8 mouse cellular contexts compared by ENCODE assay signal in genomic region chr17:5189551-5190351, GRCm38 (mm10).
DNase-seq lines count a peak whose midpoint lies in the region; ATAC-seq and TF ChIP-seq lines count a peak whose summit lies in the region.

No protein-coding gene starts in this region.

- peak overlapping the region; percentile 52; the same call in 1 of the 2 replicates for H3K4me2 ChIP-seq in CH12.LX (ENCODE audit: insufficient read depth, low read depth, poor library complexity, severe bottlenecking)
- H3K4me2 ChIP-seq in forebrain, embryonic 12.5 days, result peak overlapping the region; percentile 74
- H3K4me2 ChIP-seq in liver, postnatal 0 days (ENCODE audit: low read depth, low read length), result peak overlapping the region; percentile 86
- peak overlapping the region; percentile 81 for H3K4me2 ChIP-seq in neural tube, embryonic 14.5 days (ENCODE audit: low read depth, low read length)

- TF ChIP-seq EP300 in CH12.LX (IDR thresholded peaks at IDR 0.05; ENCODE audit: low read length), result no peak
- peak; percentile 21; the same call in 1 of the 2 replicates for TF ChIP-seq EP300 in liver, postnatal 0 days (IDR thresholded peaks at IDR 0.05; ENCODE audit: low read depth)

- dilution Hi-C loops in CH12.LX (cut with MboI; ENCODE audit: extremely low pct_ligation_motif_present, extremely low pct_unique_long_range_greater_than_20kb, low sequenced_read_pairs), result no loop called here

- intact Hi-C loops in heart, postnatal 10 days (cut with DNase I), result loop anchor here (2.0 to 10.0 kb wide), 4 partner anchors 132 to 405 kb away; no protein-coding TSS in a partner anchor

- peak; percentile 96 for ATAC-seq in forebrain, embryonic 12.5 days (ENCODE audit: low FRiP score)
- peak; percentile 97 for ATAC-seq in liver, postnatal 0 days
- ATAC-seq in neural tube, embryonic 14.5 days (ENCODE audit: low read depth), result peak; percentile 95

- peak overlapping the region; percentile 83 for H3K27ac ChIP-seq in CH12.LX (ENCODE audit: insufficient read depth, low read depth)
- H3K27ac ChIP-seq in forebrain, embryonic 12.5 days, result peak overlapping the region; percentile 97
- peak overlapping the region; percentile 100 for H3K27ac ChIP-seq in liver, postnatal 0 days (ENCODE audit: low read depth)
- H3K27ac ChIP-seq in neural tube, embryonic 14.5 days (ENCODE audit: low read depth, low read length), result peak overlapping the region; percentile 89

- H3K4me3 ChIP-seq in CH12.LX (replicated peaks in 1 of 3; ENCODE audit: low read depth in 2 of 3, low read length in 2 of 3, poor library complexity in 1 of 3), result peak overlapping the region; percentile 61 to 68 (median 66)
- H3K4me3 ChIP-seq in forebrain, embryonic 12.5 days (replicated peaks), result peak overlapping the region; percentile 54
- H3K4me3 ChIP-seq in liver, postnatal 0 days (ENCODE audit: low read depth, low read length), result peak overlapping the region; percentile 74
- peak overlapping the region; percentile 51 for H3K4me3 ChIP-seq in neural tube, embryonic 14.5 days (ENCODE audit: low read depth, low read length)

- in situ Hi-C loops in CH12.LX (cut with MboI; ENCODE audit: low pct_ligation_motif_present, low pct_unique_long_range_greater_than_20kb, low sequenced_read_pairs), result no loop called here

- H3K79me2 ChIP-seq in CH12.LX (replicated peaks; ENCODE audit: control insufficient read depth, extremely low read depth, insufficient read depth, poor library complexity, severe bottlenecking), result no peaks in the 10 kb centered on the region

- peak; percentile 87 for DNase-seq in CH12.LX (ENCODE audit: extremely low read depth)
- DNase-seq in c-Kit-positive CD71-positive TER-119-negative erythroid progenitor cells, embryonic 14.5 days (ENCODE audit: low read depth), result peak; percentile 80
- DNase-seq in heart, postnatal 10 days, result peak; percentile 96 to 99
- peak; percentile 64 for DNase-seq in large intestine, adult 2 months (ENCODE audit: low read depth, low spot score)
- peak; percentile 95 for DNase-seq in liver, postnatal 0 days
- peak; percentile 93 for DNase-seq in testis, postnatal 10 days (ENCODE audit: low spot score)

- TF ChIP-seq POLR2A in CH12.LX (IDR thresholded peaks at IDR 0.05; ENCODE audit: low read depth, low read length), result peak; percentile 88

- peak overlapping the region; percentile 92 for H3K9ac ChIP-seq in CH12.LX (ENCODE audit: insufficient read depth, low read depth)
- peak overlapping the region; percentile 67 for H3K9ac ChIP-seq in forebrain, embryonic 12.5 days
- peak overlapping the region; percentile 94 for H3K9ac ChIP-seq in liver, postnatal 0 days (replicated peaks)
- peak overlapping the region; percentile 68 for H3K9ac ChIP-seq in neural tube, embryonic 14.5 days (replicated peaks; ENCODE audit: low read depth, low read length)

- H3K9me3 ChIP-seq in CH12.LX (replicated peaks; ENCODE audit: low read length), result no peaks in the 10 kb centered on the region
- no peaks in the 10 kb centered on the region for H3K9me3 ChIP-seq in forebrain, embryonic 12.5 days
- H3K9me3 ChIP-seq in liver, postnatal 0 days (ENCODE audit: low read length), result no peaks in the 10 kb centered on the region
- H3K9me3 ChIP-seq in neural tube, embryonic 14.5 days (ENCODE audit: control insufficient read depth, low read length), result no peaks in the 10 kb centered on the region

- 1% methylated on average over 40 of the region's 40 CpGs for WGBS in forebrain, embryonic 12.5 days
- WGBS in large intestine, adult 2 months, result 2% methylated on average over 40 of the region's 40 CpGs
- WGBS in liver, postnatal 0 days (ENCODE audit: insufficient replicate concordance), result 4% methylated on average over 40 of the region's 40 CpGs
- under 1% methylated on average over 40 of the region's 40 CpGs for WGBS in neural tube, embryonic 14.5 days

- no peak for TF ChIP-seq RAD21 in CH12.LX (IDR thresholded peaks at IDR 0.05; ENCODE audit: low read depth, low read length)

- H3K4me1 ChIP-seq in CH12.LX (ENCODE audit: control insufficient read depth in 1 of 2, insufficient read depth in 2 of 2), result peaks cover 27 to 80% of the 10 kb centered on the region in 2 experiments
- H3K4me1 ChIP-seq in forebrain, embryonic 12.5 days, result peaks cover 38% of the 10 kb centered on the region
- peaks cover 24% of the 10 kb centered on the region for H3K4me1 ChIP-seq in liver, postnatal 0 days (ENCODE audit: insufficient read depth)
- peaks cover 9% of the 10 kb centered on the region; the same call in 1 of the 2 replicates for H3K4me1 ChIP-seq in neural tube, embryonic 14.5 days (ENCODE audit: control insufficient read depth, insufficient read depth, low read length)

- no peaks in the 10 kb centered on the region for H3K27me3 ChIP-seq in CH12.LX (replicated peaks)
- no peaks in the 10 kb centered on the region for H3K27me3 ChIP-seq in forebrain, embryonic 12.5 days
- H3K27me3 ChIP-seq in liver, postnatal 0 days (ENCODE audit: insufficient read depth, low read length), result no peaks in the 10 kb centered on the region
- no peaks in the 10 kb centered on the region for H3K27me3 ChIP-seq in neural tube, embryonic 14.5 days (ENCODE audit: control insufficient read depth, insufficient read depth, low read length)

- H3K36me3 ChIP-seq in CH12.LX (replicated peaks in 1 of 2; ENCODE audit: control insufficient read depth in 1 of 2, insufficient read depth in 1 of 2, low read length in 1 of 2), result no peaks in the 10 kb centered on the region
- no peaks in the 10 kb centered on the region for H3K36me3 ChIP-seq in forebrain, embryonic 12.5 days (replicated peaks)
- H3K36me3 ChIP-seq in liver, postnatal 0 days (replicated peaks; ENCODE audit: insufficient read depth, low read length), result no peaks in the 10 kb centered on the region
- H3K36me3 ChIP-seq in neural tube, embryonic 14.5 days (ENCODE audit: control insufficient read depth, insufficient read depth, low read length), result no peaks in the 10 kb centered on the region

- no peak for TF ChIP-seq CTCF in CH12.LX (conservative IDR thresholded peaks at IDR 0.05 in 1 of 2, IDR thresholded peaks at IDR 0.05 in 1 of 2; ENCODE audit: low read depth in 2 of 2, low read length in 2 of 2)
- peak; percentile 63 for TF ChIP-seq CTCF in liver, postnatal 0 days (IDR thresholded peaks at IDR 0.05; ENCODE audit: low read depth)

TF ChIP-seq in CH12.LX, 34 proteins besides CTCF, POLR2A, EP300 and RAD21:
- no peak for TF ChIP-seq ZKSCAN1 (IDR thresholded peaks at IDR 0.05; ENCODE audit: borderline replicate concordance, low read depth, low read length)
- peak; percentile 52 for TF ChIP-seq MAZ (IDR thresholded peaks at IDR 0.05; ENCODE audit: low read depth, low read length)
- peak; percentile 86; the same call in 1 of the 2 replicates for TF ChIP-seq POLR2AphosphoS2 (IDR thresholded peaks at IDR 0.05; ENCODE audit: low read depth, low read length)
- peak; percentile 91 for TF ChIP-seq NELFE (IDR thresholded peaks at IDR 0.05; ENCODE audit: low read depth, low read length)
- TF ChIP-seq SIN3A (IDR thresholded peaks at IDR 0.05; ENCODE audit: low read length), result peak; percentile 82
- no peak for TF ChIP-seq MXI1 (IDR thresholded peaks at IDR 0.05; ENCODE audit: low read depth, low read length)
- no peak for TF ChIP-seq ZNF384 (IDR thresholded peaks at IDR 0.05; ENCODE audit: low read depth, low read length)
- no peak for TF ChIP-seq MYC (IDR thresholded peaks at IDR 0.05; ENCODE audit: low read depth, low read length)
- TF ChIP-seq NRF1 (IDR thresholded peaks at IDR 0.05; ENCODE audit: low read depth, low read length), result peak; percentile 93
- no peak for TF ChIP-seq PAX5 (IDR thresholded peaks at IDR 0.05; ENCODE audit: low read length)
- TF ChIP-seq MAFK (IDR thresholded peaks at IDR 0.05; ENCODE audit: insufficient replicate concordance, low read length), result peak; percentile 71; the same call in 1 of the 2 replicates
- no peak for TF ChIP-seq MAX (IDR thresholded peaks at IDR 0.05; ENCODE audit: low read length)
- 0 out of 2 replicates have a peak, but pooled peaks have one; percentile 11 for TF ChIP-seq UBTF (IDR thresholded peaks at IDR 0.05; ENCODE audit: low read depth, low read length)
- TF ChIP-seq USF2 (conservative IDR thresholded peaks at IDR 0.05; ENCODE audit: low read depth, low read length), result no peak
- peak; percentile 53; the same call in 1 of the 2 replicates for TF ChIP-seq MEF2A (IDR thresholded peaks at IDR 0.05; ENCODE audit: borderline replicate concordance, low read depth, low read length)
- no peak for TF ChIP-seq E2F4 (IDR thresholded peaks at IDR 0.05; ENCODE audit: insufficient replicate concordance, low read depth, low read length)
- peak; percentile 69 for TF ChIP-seq ELF1 (IDR thresholded peaks at IDR 0.05; ENCODE audit: low read depth, low read length)
- TF ChIP-seq JUN (IDR thresholded peaks at IDR 0.05; ENCODE audit: insufficient read depth, low read depth, low read length), result no peak
- TF ChIP-seq ZMIZ1 (IDR thresholded peaks at IDR 0.05; ENCODE audit: low read depth, low read length), result peak; percentile 79
- peak; percentile 72 for TF ChIP-seq HCFC1 (IDR thresholded peaks at IDR 0.05; ENCODE audit: low read depth, low read length)
- TF ChIP-seq CHD2 (IDR thresholded peaks at IDR 0.05; ENCODE audit: low read length), result peak; percentile 52; the same call in 1 of the 2 replicates
- TF ChIP-seq TBP (conservative IDR thresholded peaks at IDR 0.05; ENCODE audit: low read depth, low read length), result no peak; the same call in 1 of the 2 replicates
- TF ChIP-seq JUND (conservative IDR thresholded peaks at IDR 0.05; ENCODE audit: low read depth, low read length), result no peak
- peak; percentile 91 for TF ChIP-seq TCF12 (IDR thresholded peaks at IDR 0.05; ENCODE audit: low read depth, low read length)
TF ChIP-seq in CH12.LX: peak in this region for 13.

Comparison
In these comparisons a context has a peak if more than half of its experiments do, and no peak if none do; other contexts are left out.
1. Peak in every context shown above with its lines: DNase-seq, ATAC-seq, H3K4me3 ChIP-seq and H3K27ac ChIP-seq.